Mouse (Mus musculus) left cerebral cortex, postnatal 14 days (tissue): ENCODE measurements at regions not wholly inside any gene's neighbourhood (a gene's known extent, or its start where the extent isn't known, plus 50 kb on each side); places are given as distances from the start of the nearest gene placed in this dataset.
A peak's percentile ranks its signal among the peaks of the same experiment; 100 is the strongest.

ENCODE experiments used
- DNase-seq, 2 experiments: peaks; one replicate each; pipeline ENCODE4 v3.0.0; 2021 to 2022; ENCODE audit warnings: low spot score in 2 of 2, mixed read lengths in 1 of 2
- intact Hi-C: fragments of 180-260 bp; cut with DNase I; formaldehyde crosslinking; loops from one replicate; pipeline ENCODE4 v1.15.1; 2025

- intact Hi-C loops: no loop called here
- DNase-seq: no peak
These were observed 81.1 kb upstream of the Vwde start for GRCm38 (mm10) chr6:13305873-13306272.

GRCm38 (mm10) chr6:13298171-13298570, 73.4 kb upstream of the Vwde start:
- DNase-seq: no peak
- intact Hi-C loops: loop anchor here (10.0 kb wide), 1 partner anchor 537 kb away; the partner anchor contains the start of gene Gpr85

DNA sequence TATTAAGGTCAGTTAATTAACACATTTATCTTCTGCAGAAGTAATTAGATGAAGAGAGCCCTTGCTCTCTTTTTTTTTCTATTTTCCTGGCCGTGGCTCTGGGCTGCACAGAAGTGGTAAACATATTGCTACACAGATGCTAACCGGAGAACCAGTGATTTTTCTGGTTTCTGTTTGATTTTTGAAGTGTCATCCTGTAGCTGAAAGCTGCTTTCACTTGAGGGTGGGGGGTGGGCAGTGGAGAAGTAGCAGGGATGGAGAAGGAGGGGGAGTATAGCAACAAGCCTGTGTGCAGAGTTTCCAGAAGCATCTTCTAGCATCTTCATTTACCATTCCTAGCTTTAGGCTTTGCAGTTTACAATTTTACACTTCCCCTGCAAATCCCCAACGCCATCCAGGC, 72.3 kb upstream of the Vwde start:
- DNase-seq: peak; percentile 37 to 79
- intact Hi-C loops: loop anchor here (10.0 kb wide), 1 partner anchor 538 kb away; the partner anchor contains the start of gene Gpr85

GRCm38 (mm10) chr6:13296041-13296440, 71.3 kb upstream of the Vwde start:
- no peak for DNase-seq
- intact Hi-C loops: loop anchor here (10.0 kb wide), 1 partner anchor 539 kb away; the partner anchor contains the start of gene Gpr85

DNA sequence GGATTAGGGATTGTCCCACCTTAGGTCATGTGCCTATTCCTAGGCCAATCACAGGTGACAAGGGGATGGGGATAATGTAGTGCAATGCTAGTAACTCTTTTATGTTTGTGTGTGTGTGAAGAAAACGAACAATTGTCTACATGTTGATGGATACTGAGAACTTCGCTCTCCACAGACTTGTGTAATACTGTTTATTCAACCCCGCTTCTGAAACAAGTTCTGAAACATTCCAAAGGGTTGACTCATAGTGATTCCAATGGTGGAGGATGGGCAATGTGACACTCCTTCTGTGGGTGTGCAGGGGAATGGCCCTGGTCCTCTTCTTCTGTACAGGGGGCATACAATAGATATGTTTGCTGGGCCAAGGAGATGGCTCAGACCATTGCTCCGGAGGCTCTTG, 69.6 kb upstream of the Vwde start:
- DNase-seq: no peak
- intact Hi-C loops: loop anchor here (10.0 kb wide), 1 partner anchor 540 kb away; the partner anchor contains the start of gene Gpr85

DNA sequence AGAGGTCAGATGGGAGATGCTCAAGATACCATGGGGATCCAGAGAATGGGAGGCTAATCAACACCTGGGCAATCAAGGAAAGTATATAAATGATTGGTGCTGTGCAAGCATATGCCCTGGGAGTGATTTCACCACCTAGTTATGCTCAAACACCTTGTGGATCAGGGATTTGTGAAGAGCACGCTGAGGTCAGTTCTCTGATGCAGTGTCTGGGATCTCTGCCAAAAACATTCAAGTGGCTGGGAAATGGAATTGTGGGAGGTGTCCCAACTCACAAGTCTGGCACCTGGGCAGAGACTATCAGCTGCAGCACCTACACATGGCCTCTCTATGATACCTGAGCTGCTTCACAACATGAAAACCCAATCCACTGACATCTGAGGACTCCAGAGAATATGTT, 63.7 kb upstream of the Vwde start:
- intact Hi-C loops: loop anchor here (5.0 kb wide), 1 partner anchor 1214 kb away; no protein-coding TSS in a partner anchor
- DNase-seq: no peak

- intact Hi-C loops: loop anchor here (5.0 kb wide), 1 partner anchor 1214 kb away; no protein-coding TSS in a partner anchor
- DNase-seq: no peak
These were observed 63.0 kb upstream of the Vwde start for GRCm38 (mm10) chr6:13287812-13288211.

DNA sequence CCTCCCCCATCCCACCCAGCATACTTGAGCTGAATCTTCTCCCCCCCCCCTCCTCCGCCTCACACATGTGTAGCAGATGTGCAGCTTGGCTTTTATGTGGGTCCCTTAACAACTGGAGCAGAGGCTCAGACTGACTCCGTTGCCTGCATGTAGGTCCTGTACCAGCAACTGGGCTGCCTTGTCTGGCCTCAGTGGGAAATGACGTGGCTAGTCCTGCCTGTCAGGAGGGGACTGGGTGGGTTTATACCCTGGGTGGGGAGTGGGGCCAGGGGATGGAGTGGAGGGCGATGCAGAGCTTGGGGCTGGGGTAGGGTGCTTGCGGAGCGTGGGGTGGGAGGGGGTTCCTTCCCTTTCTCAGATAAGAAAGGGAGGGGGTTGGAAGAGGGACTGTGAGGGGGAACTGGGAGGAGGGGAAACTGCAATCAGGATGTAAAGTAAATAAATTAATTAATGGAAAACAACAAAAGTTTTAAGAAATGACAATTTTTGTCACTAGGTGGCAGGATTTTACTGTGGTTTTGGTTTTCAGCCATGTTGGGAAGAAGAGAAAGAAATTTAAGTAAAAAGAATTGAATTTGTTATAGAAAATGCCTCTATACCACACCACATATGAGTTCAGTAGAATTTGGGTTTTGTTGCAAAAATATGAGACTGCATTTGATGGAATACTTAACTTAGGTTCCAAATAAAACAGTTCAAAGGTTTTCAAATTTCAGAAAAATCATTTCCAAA, 61.9 kb upstream of the Vwde start:
- intact Hi-C loops: loop anchor here (5.0 kb wide), 1 partner anchor 1216 kb away; no protein-coding TSS in a partner anchor
- DNase-seq: peak in 1 of 2 experiments; percentile 46

GRCm38 (mm10) chr6:13280835-13281234, 56.1 kb upstream of the Vwde start:
- intact Hi-C loops: loop anchor here (5.0 kb wide), 2 partner anchors 124 to 964 kb away; no protein-coding TSS in a partner anchor

More at GRCm38 (mm10) chr6:13280835-13281234, 56.1 kb upstream of the Vwde start:
- peak; percentile 56 to 72 for DNase-seq
